Mouse (Mus musculus) C2C12 (cell line): ENCODE data around the gene Plekhb1. TPM values are rescaled to one million over a fixed set of nuclear protein-coding genes. Genes with fewer than 3 reads are reported as not detected.

Source experiments
- H3K27me3 ChIP-seq: one replicate; pipeline ENCODE4 v1.6.1; 2011; ENCODE audit not compliant: control insufficient read depth, insufficient read depth, insufficient read length
- H3K36me3 ChIP-seq: one replicate; pipeline ENCODE4 v1.6.1; 2011; ENCODE audit not compliant: control insufficient read depth, insufficient read depth
- H3K4me3 ChIP-seq: one replicate; pipeline ENCODE4 v1.5.1; 2011; ENCODE audit warnings: mild to moderate bottlenecking, control low read depth; ENCODE audit not compliant: poor library complexity, insufficient read depth, severe bottlenecking
- H3K79me2 ChIP-seq: one replicate; pipeline ENCODE4 v1.6.1; 2011; ENCODE audit not compliant: control insufficient read depth, insufficient read depth
- H3K79me3 ChIP-seq: one replicate; pipeline ENCODE4 v1.6.1; 2011; ENCODE audit warnings: low read depth, control low read depth
- H3ac ChIP-seq: one replicate; pipeline ENCODE3; 2011; ENCODE audit warnings: low read depth; ENCODE audit not compliant: control insufficient read depth, insufficient read length
- CEBPB ChIP-seq: IDR thresholded peaks from one replicate; pipeline ENCODE4 v1.6.1; 2011; ENCODE audit warnings: low read depth, mild to moderate bottlenecking, control low read depth, moderate library complexity
- CTCF ChIP-seq: IDR thresholded peaks from one replicate; pipeline ENCODE4 v1.5.1; 2011; ENCODE audit not compliant: control insufficient read depth, insufficient read depth, insufficient read length
- FOSL1 ChIP-seq: IDR thresholded peaks from one replicate; pipeline ENCODE4 v1.8.0; 2011; ENCODE audit warnings: mild to moderate bottlenecking, low read length; ENCODE audit not compliant: poor library complexity, insufficient read depth, severe bottlenecking
- MAX ChIP-seq: IDR thresholded peaks from one replicate; pipeline ENCODE4 v1.6.1; 2011; ENCODE audit warnings: mild to moderate bottlenecking, control low read depth
- MYOD1 ChIP-seq: IDR thresholded peaks from one replicate; pipeline ENCODE4 v1.6.1; 2011; ENCODE audit warnings: low read depth; ENCODE audit not compliant: control insufficient read depth, insufficient read length
- MYOG ChIP-seq: IDR thresholded peaks from one replicate; pipeline ENCODE4 v1.6.1; 2011; ENCODE audit not compliant: control insufficient read depth, insufficient read length; ENCODE audit errors: extremely low read depth
- USF1 ChIP-seq: IDR thresholded peaks from one replicate; pipeline ENCODE4 v1.6.1; 2011; ENCODE audit warnings: low read depth, mild to moderate bottlenecking, control low read depth, moderate library complexity
- polyA plus RNA-seq: library from polyadenylated mRNA; unstranded; fragments of >200 nt; fragmentation: generic; extraction: Trizol; gene quantifications from one replicate; pipeline ENCODE4 v1.2.1, GENCODE M21; 2012; ENCODE audit warnings: missing spikeins

Plekhb1 gene
- polyA plus RNA-seq, 1 experiment: 0.94 TPM

- Histone ChIP-seq H3K79me2 (peaks cover 56% of the 10 kb centered on the region), H3K36me3 (no peaks in the 10 kb centered on the region), H3K79me3 (peaks cover 49% of the 10 kb centered on the region), H3K4me3 (peak within 1 kb of the TSS; percentile 79), H3K27me3 (no peaks in the 10 kb centered on the region), H3ac (peak within 1 kb of the TSS; percentile 71)
- no peak for TF ChIP-seq FOSL1
- no peak for TF ChIP-seq MAX
- no peak for TF ChIP-seq CEBPB
- TF ChIP-seq MYOG: no peak
- no peak for TF ChIP-seq USF1
- TF ChIP-seq MYOD1: no peak
- no peak for TF ChIP-seq CTCF
Measured at GRCm38 (mm10) chr7:100608130-100608741, 54.0 kb downstream of the Plekhb1 start, which contains the start of gene Mrpl48. Gene Mrpl48 (minus strand): TSS chr7:100608301.

- no peaks in the 10 kb centered on the region for H3K27me3 ChIP-seq
Measured at GRCm38 (mm10) chr7:100607214-100608129, 54.7 kb downstream of the Plekhb1 start, which contains the start of gene Rab6a. Gene Rab6a (plus strand): TSS chr7:100607410.

GRCm38 (mm10) chr7:100600211-100600610 lies 62.0 kb downstream of the Plekhb1 start:
- no peak overlapping the region for H3ac ChIP-seq
- TF ChIP-seq CTCF (no peak), FOSL1 (no peak), CEBPB (no peak), MYOG (no peak), MAX (no peak), MYOD1 (no peak), USF1 (no peak)
- no peaks in the 10 kb centered on the region for H3K36me3 ChIP-seq
- no peaks in the 10 kb centered on the region for H3K79me3 ChIP-seq
- no peaks in the 10 kb centered on the region for H3K79me2 ChIP-seq
- no peak overlapping the region for H3K4me3 ChIP-seq
- H3K27me3 ChIP-seq: no peaks in the 10 kb centered on the region

More at GRCm38 (mm10) chr7:100607214-100608129, 54.7 kb downstream of the Plekhb1 start, which contains the start of gene Rab6a:
- TF ChIP-seq CTCF (no peak), MYOD1 (no peak), MAX (peak; percentile 50)
- Histone ChIP-seq H3K79me3 (peaks cover 42% of the 10 kb centered on the region), H3K4me3 (peak within 1 kb of the TSS; percentile 79), H3ac (peak within 1 kb of the TSS; percentile 71), H3K36me3 (no peaks in the 10 kb centered on the region), H3K79me2 (peaks cover 48% of the 10 kb centered on the region)

- no peak for TF ChIP-seq USF1
- no peak for TF ChIP-seq MAX
- TF ChIP-seq CEBPB: no peak
- TF ChIP-seq MYOG: no peak
- no peak for TF ChIP-seq MYOD1
- TF ChIP-seq CTCF: no peak
- TF ChIP-seq FOSL1: no peak
- Histone ChIP-seq H3K79me2 (no peaks in the 10 kb centered on the region), H3K79me3 (no peaks in the 10 kb centered on the region), H3K36me3 (no peaks in the 10 kb centered on the region), H3K4me3 (no peak overlapping the region), H3K27me3 (no peaks in the 10 kb centered on the region), H3ac (no peak overlapping the region)
Measured at GRCm38 (mm10) chr7:100593349-100593748, 68.9 kb downstream of the Plekhb1 start.

Other genes with a start within 250 kb of the Plekhb1 start
- not detected for gene Ucp3, start 189.4 kb downstream of the Plekhb1 start, polyA plus RNA-seq
- 92.5 TPM for gene Ucp2, start 169.1 kb downstream of the Plekhb1 start, polyA plus RNA-seq
- gene Dnajb13, start 147.5 kb downstream of the Plekhb1 start, polyA plus RNA-seq: 0.07 TPM
- 8.4 TPM for gene Coa4, start 125.3 kb downstream of the Plekhb1 start, polyA plus RNA-seq
- 37.5 TPM for gene Rab6a, start 55.0 kb downstream of the Plekhb1 start, polyA plus RNA-seq
- gene Mrpl48, start 54.1 kb downstream of the Plekhb1 start, polyA plus RNA-seq: 30.7 TPM
- 30.5 TPM for gene Fam168a, start 44.2 kb upstream of the Plekhb1 start, polyA plus RNA-seq
- gene Relt, start 201.0 kb upstream of the Plekhb1 start, polyA plus RNA-seq: 23.7 TPM